Mouse (Mus musculus): ENCODE measurements at regions not wholly inside any gene's neighbourhood (a gene's known extent, or its start where the extent isn't known, plus 50 kb on each side); places are given as distances from the start of the nearest gene placed in this dataset.

DNA sequence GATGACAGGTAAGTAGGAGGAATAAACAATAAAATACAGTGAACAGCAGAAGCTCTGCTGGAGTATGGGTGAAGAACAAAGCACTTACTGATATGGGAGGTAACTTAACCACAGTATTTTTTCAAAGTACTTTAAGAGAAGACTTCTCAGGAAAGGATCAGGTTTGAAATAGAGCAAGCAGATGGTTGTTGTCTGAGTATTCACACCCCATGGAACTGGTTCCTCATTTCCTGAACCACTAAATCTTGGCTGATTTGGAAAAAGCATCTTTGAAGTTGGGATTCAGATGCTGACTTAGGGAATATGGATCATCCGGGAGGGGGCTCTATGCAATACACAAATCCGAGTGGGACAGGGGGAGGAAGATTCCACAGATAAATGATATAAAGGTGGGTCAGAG, 3930.7 kb downstream of the 9330182O14Rik start:
- Histone ChIP-seq H3K4me3 (ENCODE audit: low read depth, low read length) (no peak overlapping the region), H3K27me3 (ENCODE audit: control insufficient read depth, insufficient read depth, low read length) (no peaks in the 10 kb centered on the region), H3K27ac (ENCODE audit: low read depth) (no peak overlapping the region), H3K36me3 (replicated peaks; ENCODE audit: control insufficient read depth, insufficient read depth, low read length) (no peaks in the 10 kb centered on the region), H3K4me2 (ENCODE audit: low read depth, low read length) (no peak overlapping the region), H3K9me3 (replicated peaks; ENCODE audit: control insufficient read depth, low read length) (no peaks in the 10 kb centered on the region), H3K4me1 (ENCODE audit: control insufficient read depth, insufficient read depth) (no peaks in the 10 kb centered on the region), H3K9ac (replicated peaks; ENCODE audit: low read depth, low read length) (no peak overlapping the region)
- 68% methylated on average over 2 of the region's 2 CpGs for WGBS
- ATAC-seq (ENCODE audit: insufficient read depth, low read depth) (no peak), DNase-seq (ENCODE audit: low spot score) (no peak)
- TF ChIP-seq CTCF (IDR thresholded peaks at IDR 0.05; ENCODE audit: low read depth): no peak
- no peak for TF ChIP-seq EP300 (IDR thresholded peaks at IDR 0.05; ENCODE audit: low read depth)

DNA sequence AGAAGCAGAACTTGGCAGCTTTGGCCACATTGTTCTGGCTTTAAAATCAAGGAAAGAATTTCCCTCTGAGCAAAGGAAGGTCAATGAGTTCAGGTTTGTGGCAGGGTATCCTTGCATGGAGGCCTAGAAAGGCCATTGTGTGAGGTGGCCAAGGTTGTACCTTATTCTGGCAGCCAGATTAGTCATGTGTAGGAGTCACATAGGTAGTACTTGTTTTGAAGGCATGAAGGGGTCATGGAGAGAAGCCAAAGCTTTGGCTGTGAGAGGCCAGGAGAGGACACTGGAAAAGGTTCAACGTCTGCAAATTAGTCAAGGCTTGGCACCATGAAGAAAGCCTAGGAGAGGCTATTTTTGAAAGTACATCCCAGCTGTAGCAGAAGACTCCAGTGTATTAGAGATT, 3949.5 kb downstream of the 9330182O14Rik start:
- H3K9ac ChIP-seq (replicated peaks; ENCODE audit: low read depth, low read length): no peak overlapping the region
- H3K4me2 ChIP-seq (ENCODE audit: low read depth, low read length): no peak overlapping the region
- DNase-seq (ENCODE audit: low spot score) (no peak), ATAC-seq (ENCODE audit: insufficient read depth, low read depth) (no peak)
- H3K27me3 ChIP-seq (ENCODE audit: control insufficient read depth, insufficient read depth, low read length): no peaks in the 10 kb centered on the region
- no peak overlapping the region for H3K4me3 ChIP-seq (ENCODE audit: low read depth, low read length)
- no peak overlapping the region for H3K27ac ChIP-seq (ENCODE audit: low read depth)
- 62% methylated on average over 1 of the region's 1 CpGs for WGBS
- no peaks in the 10 kb centered on the region for H3K4me1 ChIP-seq (ENCODE audit: control insufficient read depth, insufficient read depth)
- no peaks in the 10 kb centered on the region for H3K9me3 ChIP-seq (replicated peaks; ENCODE audit: control insufficient read depth, low read length)
- TF ChIP-seq CTCF (IDR thresholded peaks at IDR 0.05; ENCODE audit: low read depth) (no peak), EP300 (IDR thresholded peaks at IDR 0.05; ENCODE audit: low read depth) (no peak)
- H3K36me3 ChIP-seq (replicated peaks; ENCODE audit: control insufficient read depth, insufficient read depth, low read length): no peaks in the 10 kb centered on the region

DNA sequence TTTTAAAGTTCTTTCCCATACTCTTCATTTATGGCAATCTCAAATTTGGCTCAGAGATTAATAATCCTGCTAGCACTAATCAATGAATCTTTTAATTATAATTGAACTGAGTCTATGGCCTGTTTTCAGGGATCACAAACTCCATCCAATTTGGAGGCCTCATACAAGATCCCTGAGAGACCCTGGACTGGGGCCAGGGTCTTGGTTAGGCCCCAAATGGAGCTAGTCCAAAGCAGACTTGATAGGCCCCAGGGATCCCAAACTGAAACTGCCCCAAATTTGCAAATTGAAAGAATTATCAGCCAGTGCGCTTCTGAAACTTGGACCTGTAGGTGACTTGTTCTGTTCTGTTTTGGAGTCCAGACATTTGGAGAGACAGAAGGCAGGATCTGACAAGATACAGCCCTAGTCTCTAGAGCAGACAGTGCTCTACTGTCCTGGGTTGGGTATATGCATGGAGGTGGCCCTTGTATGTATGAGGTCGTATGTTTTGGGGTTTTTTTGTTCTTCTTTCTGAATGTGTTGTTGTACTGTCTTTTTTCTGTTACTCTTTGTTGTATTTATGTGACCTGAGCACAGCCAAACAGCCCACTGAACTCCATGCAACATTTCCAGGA, 3978.3 kb downstream of the 9330182O14Rik start:
- no peak for DNase-seq (ENCODE audit: low spot score)
- H3K4me2 ChIP-seq (ENCODE audit: low read depth, low read length): no peak overlapping the region
- ATAC-seq (ENCODE audit: insufficient read depth, low read depth): no peak
- H3K9me3 ChIP-seq (replicated peaks; ENCODE audit: control insufficient read depth, low read length): no peaks in the 10 kb centered on the region
- H3K36me3 ChIP-seq (replicated peaks; ENCODE audit: control insufficient read depth, insufficient read depth, low read length): no peaks in the 10 kb centered on the region
- no peaks in the 10 kb centered on the region for H3K27me3 ChIP-seq (ENCODE audit: control insufficient read depth, insufficient read depth, low read length)
- H3K9ac ChIP-seq (replicated peaks; ENCODE audit: low read depth, low read length): no peak overlapping the region
- H3K27ac ChIP-seq (ENCODE audit: low read depth): no peak overlapping the region
- H3K4me1 ChIP-seq (ENCODE audit: control insufficient read depth, insufficient read depth): no peaks in the 10 kb centered on the region
- H3K4me3 ChIP-seq (ENCODE audit: low read depth, low read length): no peak overlapping the region
- WGBS: 58% methylated on average over 2 of the region's 2 CpGs
- TF ChIP-seq CTCF (IDR thresholded peaks at IDR 0.05; ENCODE audit: low read depth) (no peak), EP300 (IDR thresholded peaks at IDR 0.05; ENCODE audit: low read depth) (no peak)

DNA sequence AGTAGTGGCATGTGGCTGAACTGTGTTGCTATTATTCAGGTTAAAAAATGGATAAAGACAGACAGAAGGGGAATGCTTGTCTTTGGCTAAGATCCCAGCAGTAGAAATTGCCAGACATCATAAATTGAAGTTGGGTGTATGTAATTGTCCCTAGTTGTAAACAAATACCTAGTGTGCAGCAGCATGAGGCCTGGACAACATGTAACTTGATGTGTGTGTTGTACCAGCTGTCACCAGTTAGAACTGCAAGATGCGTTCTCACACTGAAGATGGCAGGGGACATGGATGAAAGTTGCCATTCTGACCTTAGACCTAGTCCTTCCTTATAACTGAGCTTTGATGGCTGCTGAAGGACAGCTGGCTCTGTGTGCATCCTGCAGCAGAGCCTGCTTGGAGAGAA, 4000.0 kb downstream of the 9330182O14Rik start:
- no peaks in the 10 kb centered on the region for H3K9me3 ChIP-seq (replicated peaks; ENCODE audit: control insufficient read depth, low read length)
- no peak overlapping the region for H3K27ac ChIP-seq (ENCODE audit: low read depth)
- 83% methylated on average over 1 of the region's 1 CpGs for WGBS

More for the DNA sequence above, 4000.0 kb downstream of the 9330182O14Rik start:
- H3K4me2 ChIP-seq (ENCODE audit: low read depth, low read length): no peak overlapping the region
- H3K9ac ChIP-seq (replicated peaks; ENCODE audit: low read depth, low read length): no peak overlapping the region
- ATAC-seq (ENCODE audit: insufficient read depth, low read depth) (no peak), DNase-seq (ENCODE audit: low spot score) (no peak)
- no peaks in the 10 kb centered on the region for H3K27me3 ChIP-seq (ENCODE audit: control insufficient read depth, insufficient read depth, low read length)
- no peak for TF ChIP-seq CTCF (IDR thresholded peaks at IDR 0.05; ENCODE audit: low read depth)
- no peak for TF ChIP-seq EP300 (IDR thresholded peaks at IDR 0.05; ENCODE audit: low read depth)
- H3K4me3 ChIP-seq (ENCODE audit: low read depth, low read length): no peak overlapping the region
- no peaks in the 10 kb centered on the region for H3K4me1 ChIP-seq (ENCODE audit: control insufficient read depth, insufficient read depth)
- H3K36me3 ChIP-seq (replicated peaks; ENCODE audit: control insufficient read depth, insufficient read depth, low read length): no peaks in the 10 kb centered on the region
